In the genomic region with DNA sequence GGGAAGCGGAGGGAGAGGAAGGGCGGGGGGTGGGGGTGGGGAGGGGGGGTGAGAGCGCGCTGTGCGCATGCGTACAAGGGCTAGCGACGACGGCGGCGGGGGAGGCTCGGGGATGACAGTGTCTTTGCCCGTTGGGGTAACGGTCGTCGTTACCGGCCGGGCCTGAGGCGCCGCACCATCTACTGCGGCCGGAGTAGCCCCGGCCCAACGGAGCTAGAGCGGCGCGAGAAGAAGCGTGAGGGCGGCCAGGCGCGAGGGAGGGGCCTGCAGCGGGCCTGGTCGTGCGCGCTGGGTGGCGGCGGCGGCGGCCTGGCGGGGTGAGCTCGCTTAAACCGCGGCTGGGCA, we compare ENCODE assay signal across 8 mouse cellular contexts. TPM values are rescaled to one million over a fixed set of nuclear protein-coding genes. Genes with fewer than 3 reads are reported as not detected.
DNase-seq lines count a peak whose midpoint lies in the region; ATAC-seq and TF ChIP-seq lines count a peak whose summit lies in the region.

A gene (plus strand): TSS at position 115 of the 345 bp plus-strand sequence.

- H3K27ac ChIP-seq in lung, postnatal 0 days (ENCODE audit: low read length): peak within 1 kb of the TSS; percentile 100
- peak within 1 kb of the TSS; percentile 100 for H3K27ac ChIP-seq in embryonic facial prominence, embryonic 14.5 days (replicated peaks; ENCODE audit: low read depth, low read length)
- H3K27ac ChIP-seq in heart, embryonic 16.5 days (ENCODE audit: low read length): peak within 1 kb of the TSS; percentile 100
- peak within 1 kb of the TSS; percentile 99 for H3K27ac ChIP-seq in neural tube, embryonic 12.5 days

- H3K4me1 ChIP-seq in lung, postnatal 0 days (ENCODE audit: insufficient read depth, low read depth, low read length): peaks cover 7% of the 10 kb centered on the region; the same call in 1 of the 2 replicates
- peaks cover 18% of the 10 kb centered on the region for H3K4me1 ChIP-seq in embryonic facial prominence, embryonic 14.5 days (ENCODE audit: control insufficient read depth, insufficient read depth, low read length)
- peaks cover 21% of the 10 kb centered on the region for H3K4me1 ChIP-seq in heart, embryonic 16.5 days (ENCODE audit: control insufficient read depth, insufficient read depth, low read length)
- H3K4me1 ChIP-seq in neural tube, embryonic 12.5 days: peaks cover 21% of the 10 kb centered on the region

- no peaks in the 10 kb centered on the region for H3K27me3 ChIP-seq in lung, postnatal 0 days (replicated peaks; ENCODE audit: insufficient read depth, low read length)
- no peaks in the 10 kb centered on the region for H3K27me3 ChIP-seq in embryonic facial prominence, embryonic 14.5 days (replicated peaks; ENCODE audit: control insufficient read depth, insufficient read depth, low read length)
- H3K27me3 ChIP-seq in heart, embryonic 16.5 days (ENCODE audit: control insufficient read depth, insufficient read depth, low read length): no peaks in the 10 kb centered on the region
- H3K27me3 ChIP-seq in neural tube, embryonic 12.5 days (replicated peaks): no peaks in the 10 kb centered on the region

- DNase-seq in lung, postnatal 0 days (ENCODE audit: low spot score): no peak
- no peak for DNase-seq in lung, postnatal 25 days (ENCODE audit: low spot score)
- DNase-seq in embryonic facial prominence, embryonic 14.5 days (ENCODE audit: low spot score): no peak
- no peak for DNase-seq in left cerebral cortex, postnatal 25 days (ENCODE audit: low spot score in 2 of 2)
- no peak for DNase-seq in cerebellum, postnatal 10 days
- no peak for DNase-seq in MN1 (ENCODE audit: low spot score)

- no peak for TF ChIP-seq CTCF in lung, postnatal 0 days (IDR thresholded peaks at IDR 0.05)

- 0% methylated on average over 8 of the region's 43 CpGs for WGBS in lung, postnatal 0 days
- WGBS in embryonic facial prominence, embryonic 14.5 days: no CpG with 5 or more reads among the region's 43 CpGs
- 0% methylated on average over 32 of the region's 43 CpGs for WGBS in heart, embryonic 16.5 days
- WGBS in neural tube, embryonic 12.5 days: under 1% methylated on average over 38 of the region's 43 CpGs

- intact Hi-C loops in left cerebral cortex, postnatal 25 days (cut with DNase I): loop anchor here (1.0 to 10.0 kb wide), 3 partner anchors 40 to 431 kb away; a partner anchor contains a TSS

- no peaks in the 10 kb centered on the region for H3K36me3 ChIP-seq in lung, postnatal 0 days (ENCODE audit: insufficient read depth, low read length)
- H3K36me3 ChIP-seq in embryonic facial prominence, embryonic 14.5 days (ENCODE audit: control insufficient read depth, insufficient read depth, low read length): no peaks in the 10 kb centered on the region
- H3K36me3 ChIP-seq in heart, embryonic 16.5 days (ENCODE audit: control insufficient read depth, insufficient read depth): no peaks in the 10 kb centered on the region
- no peaks in the 10 kb centered on the region for H3K36me3 ChIP-seq in neural tube, embryonic 12.5 days

- peak within 1 kb of the TSS; percentile 78 for H3K4me2 ChIP-seq in lung, postnatal 0 days (replicated peaks; ENCODE audit: low read depth, low read length)
- H3K4me2 ChIP-seq in embryonic facial prominence, embryonic 14.5 days (ENCODE audit: low read depth, low read length): peak within 1 kb of the TSS; percentile 85
- H3K4me2 ChIP-seq in heart, embryonic 16.5 days (ENCODE audit: low read depth, low read length): peak within 1 kb of the TSS; percentile 86
- H3K4me2 ChIP-seq in neural tube, embryonic 12.5 days (replicated peaks): peak within 1 kb of the TSS; percentile 95

- peak within 1 kb of the TSS; percentile 97 for H3K9ac ChIP-seq in lung, postnatal 0 days (replicated peaks; ENCODE audit: low read depth)
- peak within 1 kb of the TSS; percentile 99 for H3K9ac ChIP-seq in embryonic facial prominence, embryonic 14.5 days (ENCODE audit: low read depth, low read length)
- H3K9ac ChIP-seq in heart, embryonic 16.5 days (ENCODE audit: low read length): peak within 1 kb of the TSS; percentile 100
- peak within 1 kb of the TSS; percentile 97 for H3K9ac ChIP-seq in neural tube, embryonic 12.5 days

- TF ChIP-seq EP300 in lung, postnatal 0 days (IDR thresholded peaks at IDR 0.05): no peak

- no peak; the same call in 1 of the 2 replicates for ATAC-seq in lung, postnatal 0 days
- no peak; the same call in 1 of the 2 replicates for ATAC-seq in embryonic facial prominence, embryonic 14.5 days (ENCODE audit: low read depth)
- no peak; the same call in 1 of the 2 replicates for ATAC-seq in heart, embryonic 16.5 days (replicated peaks; ENCODE audit: extremely low read depth, insufficient read depth, low FRiP score)
- peak; percentile 72 for ATAC-seq in neural tube, embryonic 12.5 days (ENCODE audit: low FRiP score, low read depth)

- no peaks in the 10 kb centered on the region for H3K9me3 ChIP-seq in lung, postnatal 0 days (ENCODE audit: low read length)
- H3K9me3 ChIP-seq in embryonic facial prominence, embryonic 14.5 days (ENCODE audit: control insufficient read depth, low read length): peaks cover 4% of the 10 kb centered on the region; the same call in 1 of the 2 replicates
- H3K9me3 ChIP-seq in heart, embryonic 16.5 days (replicated peaks; ENCODE audit: control insufficient read depth, low read length): 0 out of 2 replicates have a peak, but pooled peaks cover 2% of the 10 kb centered on the region
- H3K9me3 ChIP-seq in neural tube, embryonic 12.5 days: no peaks in the 10 kb centered on the region

- H3K4me3 ChIP-seq in lung, postnatal 0 days (ENCODE audit: low read depth, low read length): peak within 1 kb of the TSS; percentile 98
- H3K4me3 ChIP-seq in embryonic facial prominence, embryonic 14.5 days (ENCODE audit: low read depth, low read length): peak within 1 kb of the TSS; percentile 99
- peak within 1 kb of the TSS; percentile 97 for H3K4me3 ChIP-seq in heart, embryonic 16.5 days (ENCODE audit: low read length)
- H3K4me3 ChIP-seq in neural tube, embryonic 12.5 days: peak within 1 kb of the TSS; percentile 97

RNA-seq across cellular contexts. Expression of the gene that starts here (rescaled TPM):
- 5.0 and 5.8 TPM in 2 replicates for polyA plus RNA-seq in lung, postnatal 0 days (2015; fragmentation: Nextera tagmentation; extraction: Ambion mirVana)
- polyA plus RNA-seq in embryonic facial prominence, embryonic 14.5 days (2014; fragmentation: Nextera tagmentation; extraction: Ambion mirVana): 6.2 and 6.8 TPM in 2 replicates
- 2.4 and 2.9 TPM in 2 replicates for polyA plus RNA-seq in heart, embryonic 16.5 days (2015; fragmentation: Nextera tagmentation; extraction: Ambion mirVana)
- 10 to 100 TPM; 58.8 to 61.2 TPM for total RNA-seq in left cerebral cortex, postnatal 25 days (2021)
- polyA plus RNA-seq in neural tube, embryonic 12.5 days (2016; fragmentation: Nextera tagmentation; extraction: Ambion mirVana): 7.6 and 8.8 TPM in 2 replicates
